Mouse (Mus musculus): Measurements from ENCODE around the gene Gprc5b. TPM values are rescaled to one million over a fixed set of nuclear protein-coding genes. Genes with fewer than 3 reads are reported as not detected.
A peak's percentile ranks its signal among the peaks of the same experiment; 100 is the strongest.

The Gprc5b gene
- 10 to 100 TPM; 13.9 to 15.7 TPM for total RNA-seq (2021)

- peak; percentile 80 for DNase-seq (ENCODE audit: low spot score)
- intact Hi-C loops (cut with DNase I): loop anchor here (10.0 kb wide), 1 partner anchor 400 kb away; the partner anchor contains the start of gene Tmc5
Measured at GRCm38 (mm10) chr7:118995007-118995406, at the start of gene Gprc5b. Gene Gprc5b (minus strand): TSS chr7:118995211.

- intact Hi-C loops (cut with DNase I): no loop called here
- no peak for DNase-seq (ENCODE audit: low spot score)
Measured at GRCm38 (mm10) chr7:119041502-119041901, 46.5 kb upstream of the Gprc5b start.

GRCm38 (mm10) chr7:119037581-119037980, 42.6 kb upstream of the Gprc5b start:
- DNase-seq (ENCODE audit: low spot score): no peak
- intact Hi-C loops (cut with DNase I): no loop called here

- DNase-seq (ENCODE audit: low spot score): no peak
- intact Hi-C loops (cut with DNase I): no loop called here
Measured at GRCm38 (mm10) chr7:119034243-119034961, 39.4 kb upstream of the Gprc5b start.

GRCm38 (mm10) chr7:119023394-119023921, 28.4 kb upstream of the Gprc5b start:
- intact Hi-C loops (cut with DNase I): loop anchor here (5.0 kb wide), 1 partner anchor 404 kb away; no protein-coding TSS in a partner anchor
- DNase-seq (ENCODE audit: low spot score): no peak

GRCm38 (mm10) chr7:119022238-119023156, 27.5 kb upstream of the Gprc5b start:
- intact Hi-C loops (cut with DNase I): loop anchor here (5.0 kb wide), 1 partner anchor 405 kb away; no protein-coding TSS in a partner anchor
- no peak for DNase-seq (ENCODE audit: low spot score)

GRCm38 (mm10) chr7:119019537-119019936, 24.5 kb upstream of the Gprc5b start:
- intact Hi-C loops (cut with DNase I): no loop called here
- DNase-seq (ENCODE audit: low spot score): no peak

GRCm38 (mm10) chr7:119015736-119016135, 20.7 kb upstream of the Gprc5b start:
- no peak for DNase-seq (ENCODE audit: low spot score)
- intact Hi-C loops (cut with DNase I): no loop called here

GRCm38 (mm10) chr7:119010854-119011529, 16.0 kb upstream of the Gprc5b start:
- no peak for DNase-seq (ENCODE audit: low spot score)
- intact Hi-C loops (cut with DNase I): loop anchor here (1.0 kb wide), 1 partner anchor 504 kb away; no protein-coding TSS in a partner anchor

GRCm38 (mm10) chr7:119002501-119002900, 7.5 kb upstream of the Gprc5b start:
- no peak for DNase-seq (ENCODE audit: low spot score)
- intact Hi-C loops (cut with DNase I): no loop called here

- intact Hi-C loops (cut with DNase I): no loop called here
- DNase-seq (ENCODE audit: low spot score): no peak
Measured at GRCm38 (mm10) chr7:119001965-119002364, 7.0 kb upstream of the Gprc5b start.

- intact Hi-C loops (cut with DNase I): loop anchor here (10.0 kb wide), 1 partner anchor 405 kb away; the partner anchor contains the start of gene Tmc5
- no peak for DNase-seq (ENCODE audit: low spot score)
Measured at GRCm38 (mm10) chr7:118999857-119000256, 4.8 kb upstream of the Gprc5b start.

- DNase-seq (ENCODE audit: low spot score): peak; percentile 60
- intact Hi-C loops (cut with DNase I): loop anchor here (1.0 to 10.0 kb wide), 2 partner anchors 230 to 401 kb away; partner anchors contain the start of gene Tmc5
Measured at GRCm38 (mm10) chr7:118996137-118996837, 1.3 kb upstream of the Gprc5b start.

GRCm38 (mm10) chr7:118995671-118996070, 660 bp upstream of the Gprc5b start:
- intact Hi-C loops (cut with DNase I): loop anchor here (1.0 to 10.0 kb wide), 2 partner anchors 229 to 401 kb away; partner anchors contain the start of gene Tmc5
- no peak for DNase-seq (ENCODE audit: low spot score)

- intact Hi-C loops (cut with DNase I): loop anchor here (5.0 to 10.0 kb wide), 3 partner anchors 62 to 400 kb away; partner anchors contain the start of gene Tmc5
Measured at GRCm38 (mm10) chr7:118994231-118994842, 674 bp downstream of the Gprc5b start.

GRCm38 (mm10) chr7:118993597-118994230, 1.3 kb downstream of the Gprc5b start:
- no peak for DNase-seq (ENCODE audit: low spot score)

More at GRCm38 (mm10) chr7:118994231-118994842, 674 bp downstream of the Gprc5b start:
- DNase-seq (ENCODE audit: low spot score): no peak

GRCm38 (mm10) chr7:118992623-118993405, 2.2 kb downstream of the Gprc5b start:
- intact Hi-C loops (cut with DNase I): loop anchor here (5.0 to 10.0 kb wide), 3 partner anchors 61 to 398 kb away; partner anchors contain the start of gene Tmc5
- no peak for DNase-seq (ENCODE audit: low spot score)

More at GRCm38 (mm10) chr7:118993597-118994230, 1.3 kb downstream of the Gprc5b start:
- intact Hi-C loops (cut with DNase I): loop anchor here (5.0 to 10.0 kb wide), 3 partner anchors 61 to 399 kb away; partner anchors contain the start of gene Tmc5

All from heart, postnatal 25 days (tissue).